Mouse (Mus musculus) activated CD4-positive, CD25-positive, alpha-beta regulatory T cell, adult 4 months (primary cell): ENCODE results near the gene Agpat1. TPM values are rescaled to one million over a fixed set of nuclear protein-coding genes. Genes with fewer than 3 reads are reported as not detected.
A peak's percentile ranks its signal among the peaks of the same experiment; 100 is the strongest.

Experiments used
- ATAC-seq: one replicate; pipeline ENCODE4 v1.8.0; 2017
- polyA plus RNA-seq, 2 experiments: library from polyadenylated mRNA; unstranded; fragments of 100-300 nt; shearing (Covaris generic); gene quantifications; one replicate each; pipeline ENCODE4 v1.2.1; 2017

Gene Agpat1
- polyA plus RNA-seq, 2 experiments from 2014 or later: 16.9 to 18.4 TPM

DNA sequence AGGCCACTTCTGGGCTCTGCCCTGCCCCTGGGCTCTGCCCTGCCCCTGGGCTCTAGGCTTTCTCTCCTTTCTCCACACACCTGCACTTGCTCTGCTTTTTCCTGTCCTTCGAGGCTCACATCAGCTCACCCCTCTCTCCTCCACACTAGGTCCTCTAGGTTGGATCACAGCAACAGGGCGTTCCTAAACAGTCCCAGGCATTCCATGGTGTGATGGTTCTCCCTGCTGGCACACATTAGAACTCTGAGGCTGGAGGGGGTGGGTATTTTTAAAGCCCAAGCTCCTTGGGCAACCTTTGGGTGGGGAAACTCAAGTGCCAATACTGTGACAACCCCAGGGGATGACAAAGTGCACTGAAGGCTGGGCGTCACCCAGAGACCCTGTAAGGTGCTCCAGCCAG is 33.4 kb downstream of the Agpat1 start:
- ATAC-seq: no peak

DNA sequence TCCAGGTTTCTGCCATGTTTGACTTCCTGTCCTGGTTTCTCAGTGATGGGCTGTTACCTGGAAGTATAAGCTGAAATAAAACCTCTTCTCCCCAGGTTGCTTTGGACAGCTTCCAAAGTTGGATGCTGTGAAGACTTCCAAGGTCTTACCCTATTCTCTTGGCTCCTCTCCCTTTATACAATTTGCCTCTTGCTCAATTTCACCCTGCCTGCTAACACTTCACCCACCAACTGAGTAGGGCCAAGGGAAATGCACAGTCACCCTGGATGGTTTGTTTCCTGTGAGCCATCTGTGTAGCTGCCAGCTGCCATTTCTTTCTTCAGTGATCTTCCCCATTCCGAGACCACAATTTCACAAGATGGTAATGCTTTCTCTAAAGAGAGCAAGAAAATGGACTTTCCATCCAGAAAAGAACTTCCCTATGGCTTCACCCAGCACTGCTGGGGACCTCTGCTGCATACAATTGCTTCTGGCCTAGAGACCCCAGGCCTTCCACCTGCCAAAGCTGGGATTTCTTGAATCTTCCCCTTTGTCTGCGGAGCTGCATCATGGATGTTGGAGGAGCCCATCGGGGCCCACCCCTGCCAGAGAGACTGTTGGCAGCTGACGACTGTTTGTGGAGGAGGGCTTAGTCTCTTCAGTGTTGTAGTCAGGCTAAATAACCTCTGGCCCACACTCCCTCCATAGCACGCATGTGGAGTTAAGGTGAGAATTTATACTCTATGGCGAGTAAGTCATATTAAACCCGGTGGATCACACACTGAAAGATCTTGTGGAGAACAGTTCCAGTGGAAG is 35.6 kb downstream of the Agpat1 start:
- ATAC-seq: no peak

DNA sequence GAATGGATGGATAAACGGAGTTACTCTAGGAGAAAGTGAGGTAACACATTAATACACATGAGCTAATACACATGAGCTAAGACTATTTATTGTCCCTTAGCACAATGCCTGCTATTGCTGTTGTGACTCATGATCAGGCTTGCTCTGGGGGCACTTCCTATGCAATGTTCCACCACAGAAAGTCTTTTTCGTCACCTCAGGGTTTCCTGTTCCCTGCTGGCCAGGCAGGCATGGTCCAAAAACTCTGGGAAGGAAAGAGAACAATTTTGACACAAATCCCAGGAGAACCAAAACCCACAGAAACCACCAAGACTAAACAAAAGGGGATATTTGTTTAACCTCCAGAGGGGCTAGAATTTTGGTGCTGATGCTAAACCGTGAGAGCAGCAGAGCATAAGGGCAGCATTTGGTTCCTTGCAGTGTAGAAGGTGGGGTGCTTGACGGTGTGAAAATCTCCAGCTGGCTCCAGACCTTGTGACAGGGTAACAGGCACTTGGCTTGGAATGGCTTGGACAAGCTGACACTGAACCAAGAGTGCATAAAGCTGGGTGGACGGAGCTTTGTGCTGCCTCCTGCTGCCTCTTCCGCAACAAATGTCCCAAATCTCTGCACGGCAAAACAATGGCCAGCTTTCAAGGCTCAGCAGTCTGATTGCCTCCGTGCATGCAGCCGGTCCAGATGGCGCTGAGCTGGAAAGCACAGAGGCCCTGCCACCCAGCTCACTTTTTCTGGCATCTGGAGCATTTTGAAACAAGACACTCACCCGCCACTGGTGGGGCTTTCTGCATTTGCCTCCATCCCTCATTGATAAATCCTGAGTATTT is 36.9 kb downstream of the Agpat1 start:
- ATAC-seq: no peak

DNA sequence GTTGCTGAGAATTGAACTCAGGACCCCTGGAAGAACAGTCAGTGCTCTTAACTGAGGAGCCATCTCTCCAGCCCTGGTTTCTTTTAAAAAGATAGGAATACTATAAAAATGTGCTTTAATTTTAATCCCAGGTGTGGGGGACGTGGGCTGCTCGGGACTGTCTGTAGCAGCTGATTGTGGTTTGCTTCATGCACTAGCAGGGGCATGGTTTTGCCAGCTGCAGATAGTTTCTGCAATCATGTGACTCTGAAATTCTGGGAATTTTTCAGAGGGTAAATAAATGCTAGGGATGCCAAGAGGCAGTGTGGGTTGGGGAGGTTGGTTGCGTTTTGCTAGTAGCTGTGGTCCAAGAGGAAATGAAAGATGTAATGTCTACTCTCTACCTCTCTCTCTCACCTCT is 37.9 kb downstream of the Agpat1 start:
- no peak for ATAC-seq

DNA sequence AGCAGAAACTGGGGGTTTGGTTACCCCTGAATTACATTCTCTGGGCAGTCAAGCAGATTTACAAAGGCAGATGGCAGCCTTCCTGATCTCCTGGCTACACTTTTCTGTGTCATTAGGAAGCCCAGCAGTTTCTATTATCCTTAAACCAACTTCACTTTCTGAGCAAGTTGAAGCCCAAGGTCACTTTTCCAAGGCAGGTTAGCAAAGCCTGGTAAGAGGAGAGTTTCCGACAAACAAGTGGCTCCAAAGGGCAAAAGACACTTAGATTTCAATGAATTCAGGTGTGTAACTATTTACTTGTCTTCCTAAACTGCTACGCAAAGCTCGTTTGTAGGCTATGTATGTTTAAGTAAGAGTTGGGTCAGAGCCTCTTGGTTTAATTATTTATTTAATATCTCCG is 39.3 kb downstream of the Agpat1 start:
- no peak for ATAC-seq

DNA sequence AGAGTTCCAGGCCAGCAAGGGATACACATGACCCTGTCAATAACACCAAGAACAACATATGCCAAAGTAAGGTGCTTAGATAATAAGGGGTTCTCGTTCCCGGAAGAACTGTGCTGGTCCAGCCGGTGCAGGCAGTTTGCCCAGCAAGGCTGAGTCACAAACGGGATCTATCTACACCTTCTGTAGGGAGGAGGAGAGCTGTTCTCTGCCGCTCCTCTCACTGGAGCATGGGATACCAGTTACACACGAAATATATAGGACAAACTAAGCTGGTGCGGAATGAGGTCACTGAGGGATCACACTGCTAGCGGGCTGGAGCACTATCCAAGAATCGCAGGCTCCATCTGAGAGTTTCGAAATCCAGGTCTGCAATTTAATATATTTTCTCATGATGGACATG is 39.9 kb downstream of the Agpat1 start:
- ATAC-seq: no peak

DNA sequence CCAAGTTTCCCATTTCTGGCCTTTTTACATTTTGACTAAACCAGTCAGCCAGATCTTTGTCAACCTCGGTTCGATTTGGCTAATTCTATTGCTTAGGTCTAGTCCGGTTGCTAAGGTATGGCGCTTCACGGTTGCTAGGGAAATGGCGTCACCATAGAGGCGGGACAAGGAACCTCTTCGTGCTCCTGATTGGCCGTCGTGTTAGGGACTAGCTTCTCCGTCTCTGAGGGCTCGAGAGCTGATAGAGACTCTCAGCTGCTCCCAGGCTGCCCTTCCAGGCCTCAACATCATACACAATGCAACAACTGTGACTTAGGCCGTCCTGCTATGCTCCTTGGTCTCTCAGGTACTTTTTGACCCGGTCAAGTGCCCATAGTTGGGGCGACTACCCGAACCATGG is 40.5 kb downstream of the Agpat1 start, which contains the start of gene Fkbpl:
Gene Fkbpl (plus strand): TSS at position 157 of the 400 bp plus-strand sequence.
- ATAC-seq: peak; percentile 73

DNA sequence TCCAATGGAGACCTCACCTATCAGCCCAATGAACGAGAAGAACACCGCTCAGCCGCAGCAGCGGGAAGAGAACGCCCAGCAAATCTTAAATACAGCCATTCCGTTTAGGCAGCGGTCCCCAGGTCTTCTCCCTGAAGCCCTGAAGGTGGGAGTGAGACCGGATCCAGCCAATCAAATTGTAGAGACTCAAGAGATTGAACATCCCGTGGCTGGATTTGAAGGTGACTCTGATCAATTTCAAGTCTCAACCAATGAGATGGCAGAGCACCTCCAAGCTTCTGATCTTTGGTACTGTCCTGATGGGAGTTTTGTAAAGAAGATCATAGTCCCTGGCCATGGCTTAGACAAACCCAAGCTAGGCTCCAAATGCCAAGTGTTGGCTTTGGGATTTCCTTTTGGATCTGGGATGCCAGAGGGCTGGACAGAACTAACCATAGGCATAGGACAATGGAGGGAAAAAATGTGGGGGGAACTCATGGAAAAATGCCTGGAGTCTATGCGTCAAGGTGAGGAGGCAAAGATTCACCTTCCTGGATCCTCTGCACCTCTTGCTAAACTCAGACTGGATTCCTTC is 41.3 kb downstream of the Agpat1 start:
- ATAC-seq: no peak

DNA sequence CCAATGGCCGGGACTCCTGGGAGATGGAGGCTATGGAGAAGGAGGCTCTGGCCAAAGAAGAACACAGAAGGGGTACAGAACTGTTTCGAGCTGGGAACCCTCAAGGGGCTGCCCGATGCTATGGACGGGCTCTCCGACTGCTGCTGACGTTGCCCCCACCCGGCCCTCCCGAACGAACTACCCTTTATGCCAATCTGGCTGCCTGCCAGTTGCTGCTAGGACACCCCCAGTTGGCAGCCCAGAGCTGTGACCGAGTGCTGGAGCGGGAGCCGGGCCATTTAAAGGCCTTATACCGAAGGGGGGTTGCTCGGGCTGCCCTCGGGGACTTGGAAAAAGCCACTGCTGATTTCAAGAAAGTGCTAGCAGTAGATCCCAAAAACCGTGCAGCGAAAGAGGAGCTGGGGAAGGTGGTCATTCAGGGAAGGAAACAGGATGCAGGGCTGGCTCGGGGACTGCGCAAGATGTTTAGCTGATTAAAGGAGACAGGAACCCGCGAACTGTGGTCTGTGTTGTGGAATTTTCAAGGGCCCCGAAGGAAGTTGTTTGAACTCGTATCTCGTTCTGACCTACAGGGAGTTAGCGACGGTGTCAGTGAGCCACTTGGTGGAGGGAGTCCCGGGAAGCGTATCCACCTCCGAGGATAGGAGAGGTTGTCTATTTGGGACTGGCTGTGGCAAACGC is 41.9 kb downstream of the Agpat1 start:
- no peak for ATAC-seq

DNA sequence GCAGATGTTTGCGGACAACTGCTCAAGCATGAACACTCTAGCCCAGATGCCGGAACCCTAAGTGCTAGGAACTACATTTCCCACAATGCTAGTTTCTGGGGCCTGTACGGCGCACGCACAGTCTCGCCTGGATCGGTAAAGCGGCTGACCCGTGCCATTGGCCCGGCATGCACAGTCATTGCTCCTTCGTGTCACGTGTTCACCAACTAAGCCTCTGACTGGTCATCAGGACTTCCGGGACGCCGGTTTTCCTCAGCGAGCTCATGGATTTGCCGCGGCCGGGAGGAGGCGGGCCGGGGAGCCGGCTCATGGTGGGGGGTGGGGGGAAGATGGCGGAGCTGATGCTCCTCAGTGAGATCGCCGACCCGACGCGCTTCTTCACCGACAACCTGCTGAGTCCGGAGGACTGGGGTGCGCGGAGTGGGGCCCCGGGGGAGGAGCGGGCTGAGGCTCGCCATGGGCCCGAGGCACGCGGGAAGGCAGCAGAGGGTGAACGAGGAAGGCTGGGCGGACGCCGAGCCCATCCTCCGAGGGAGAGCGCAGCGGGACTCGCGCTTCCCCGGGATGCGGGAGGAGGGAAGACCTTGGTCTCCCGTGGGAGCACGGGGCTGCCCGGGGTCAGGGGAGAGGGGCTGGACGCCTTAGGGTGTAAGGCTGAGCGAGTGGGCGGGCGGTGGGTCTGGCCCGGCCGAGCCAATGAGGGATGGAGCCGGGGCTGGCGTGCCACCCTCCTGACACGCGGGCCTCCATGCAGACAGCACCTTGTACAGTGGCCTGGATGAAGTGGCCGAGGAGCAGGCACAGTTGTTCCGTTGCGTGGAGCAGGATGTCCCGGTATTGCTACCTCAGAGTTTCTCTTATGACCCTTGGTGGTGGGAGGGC is 43.1 kb downstream of the Agpat1 start, which contains the start of gene Atf6b:
Gene Atf6b (plus strand): TSS at position 241 of the 882 bp plus-strand sequence.
- peak; percentile 98 for ATAC-seq

DNA sequence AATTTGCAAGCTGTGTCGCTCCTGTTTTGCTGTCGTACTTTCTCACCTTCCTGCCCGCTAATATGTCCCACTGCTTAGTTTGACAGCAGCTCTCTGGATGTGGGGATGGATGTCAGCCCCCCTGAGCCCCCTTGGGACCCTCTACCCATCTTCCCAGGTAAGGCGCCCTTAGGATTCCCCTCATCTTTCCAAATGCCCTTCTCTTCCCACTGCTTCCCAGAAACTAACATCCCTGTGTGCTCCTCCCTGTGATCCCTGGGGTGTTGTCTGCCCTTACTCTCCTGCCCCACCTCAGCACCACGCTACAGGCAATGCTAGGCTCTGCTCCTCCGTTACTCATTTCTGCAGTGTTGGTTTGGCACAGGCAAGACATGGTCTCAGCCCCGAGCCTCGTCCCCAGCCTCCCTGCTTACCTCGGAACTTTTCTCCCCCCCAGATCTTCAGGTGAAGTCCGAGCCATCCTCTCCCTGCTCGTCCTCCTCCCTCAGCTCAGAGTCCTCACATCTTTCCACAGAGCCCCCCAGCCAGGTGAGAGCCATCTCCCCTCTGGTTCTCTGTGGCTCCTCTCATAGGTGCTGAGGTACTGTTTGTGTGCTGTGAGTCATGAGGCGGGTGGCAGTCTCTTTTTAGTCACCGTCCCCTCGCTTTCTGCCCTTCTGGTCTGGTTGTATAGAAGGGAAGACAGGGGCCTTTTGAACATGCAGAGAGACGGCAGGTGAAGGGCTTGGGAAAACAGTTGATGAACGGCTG is 44.3 kb downstream of the Agpat1 start:
- no peak for ATAC-seq

DNA sequence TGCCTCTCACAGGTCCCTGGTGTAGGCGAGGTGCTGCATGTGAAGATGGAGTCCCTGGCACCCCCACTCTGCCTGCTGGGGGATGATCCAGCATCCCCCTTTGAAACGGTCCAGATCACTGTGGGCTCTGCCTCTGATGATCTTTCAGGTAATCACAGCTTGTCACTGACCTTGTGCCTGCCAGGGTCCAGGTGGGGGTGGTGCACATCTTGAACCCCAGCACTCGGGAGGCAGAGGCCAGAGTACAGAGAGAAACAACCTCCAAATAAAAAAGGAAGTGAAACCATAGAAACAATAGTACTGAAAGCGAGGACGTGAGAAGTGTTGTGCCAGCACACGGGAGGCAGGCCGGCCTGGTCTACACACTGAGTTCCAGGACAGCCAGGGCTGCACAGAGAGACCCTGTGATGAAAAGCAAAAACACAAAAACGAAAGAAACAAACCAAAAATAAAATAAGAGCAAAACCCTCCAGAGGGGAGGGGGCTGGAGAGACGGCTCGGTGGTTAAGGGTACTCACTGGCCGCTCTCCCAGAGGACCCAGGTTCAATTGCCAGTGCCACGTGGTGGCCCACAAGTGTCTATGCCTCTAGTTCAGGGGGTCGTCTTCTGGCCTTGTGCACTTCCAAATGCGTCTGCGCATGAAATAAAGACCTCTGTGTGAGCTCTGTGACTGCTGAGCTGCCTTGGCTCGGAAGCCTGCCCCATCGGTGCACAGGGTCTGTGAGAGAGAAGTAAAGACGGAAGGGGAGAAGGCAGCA is 45.2 kb downstream of the Agpat1 start:
- ATAC-seq: no peak

DNA sequence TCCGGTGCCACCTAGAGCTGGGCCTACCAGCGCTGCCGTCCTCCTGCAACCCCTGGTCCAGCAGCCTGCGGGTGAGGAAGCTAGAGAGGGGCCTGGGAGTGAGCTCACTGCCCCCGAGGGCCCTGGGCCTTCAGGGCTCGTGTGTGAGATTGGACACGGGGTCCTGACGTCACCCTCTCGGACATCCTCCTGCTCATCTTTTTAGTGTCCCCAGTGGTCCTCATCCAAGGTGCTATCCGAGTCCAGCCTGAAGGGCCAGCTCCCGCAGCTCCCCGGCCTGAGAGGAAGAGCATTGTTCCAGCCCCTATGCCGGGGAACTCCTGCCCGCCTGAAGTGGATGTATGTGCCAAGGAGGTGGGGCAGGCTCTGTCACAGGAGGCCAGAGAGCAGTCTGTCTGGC is 46.7 kb downstream of the Agpat1 start:
- no peak for ATAC-seq

DNA sequence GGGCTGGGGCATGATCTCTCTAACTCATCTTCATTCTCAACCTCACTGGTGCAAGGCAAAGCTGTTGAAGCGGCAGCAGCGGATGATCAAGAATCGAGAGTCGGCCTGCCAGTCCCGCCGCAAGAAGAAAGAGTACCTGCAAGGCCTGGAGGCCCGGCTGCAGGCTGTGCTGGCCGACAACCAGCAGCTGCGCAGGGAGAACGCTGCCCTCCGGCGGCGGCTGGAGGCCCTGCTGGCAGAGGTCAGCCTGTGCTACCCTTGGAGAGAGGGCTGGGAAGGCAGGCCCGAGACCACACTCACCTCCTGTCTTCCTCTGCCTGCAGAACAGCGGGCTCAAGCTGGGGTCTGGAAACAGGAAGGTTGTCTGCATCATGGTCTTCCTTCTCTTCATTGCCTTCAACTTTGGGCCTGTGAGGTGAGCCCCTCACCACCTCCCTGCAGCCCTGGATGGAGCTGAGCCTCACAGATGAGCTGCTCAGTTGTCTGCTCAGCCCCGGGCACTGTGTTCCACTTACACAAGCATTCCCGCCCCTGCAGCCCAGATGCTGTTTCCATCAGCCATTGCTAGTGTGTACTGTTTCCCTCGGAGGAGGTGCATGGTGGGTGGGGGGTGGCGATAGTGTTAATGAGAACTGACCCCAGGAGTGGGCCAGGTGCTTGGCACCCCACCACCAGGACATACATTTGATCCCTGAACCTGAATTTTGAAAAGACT is 47.6 kb downstream of the Agpat1 start:
- no peak for ATAC-seq

DNA sequence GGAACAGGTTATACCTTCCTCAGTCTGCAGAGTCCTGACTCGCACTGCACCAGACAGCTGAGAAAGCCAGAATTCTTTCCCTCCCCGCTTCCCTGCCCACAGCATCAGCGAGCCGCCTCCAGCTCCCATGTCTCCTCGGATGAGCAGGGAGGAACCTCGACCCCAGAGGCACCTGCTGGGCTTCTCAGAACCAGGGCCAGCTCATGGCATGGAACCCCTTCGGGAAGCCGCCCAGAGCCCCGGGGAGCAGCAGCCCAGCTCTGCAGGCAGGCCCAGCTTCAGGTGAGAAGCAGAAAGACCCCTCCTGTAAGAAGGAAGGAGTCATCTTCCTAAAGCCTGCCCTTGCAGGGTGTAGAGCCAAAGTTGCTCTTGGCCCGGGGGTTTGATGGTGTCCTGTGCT is 48.5 kb downstream of the Agpat1 start:
- no peak for ATAC-seq

DNA sequence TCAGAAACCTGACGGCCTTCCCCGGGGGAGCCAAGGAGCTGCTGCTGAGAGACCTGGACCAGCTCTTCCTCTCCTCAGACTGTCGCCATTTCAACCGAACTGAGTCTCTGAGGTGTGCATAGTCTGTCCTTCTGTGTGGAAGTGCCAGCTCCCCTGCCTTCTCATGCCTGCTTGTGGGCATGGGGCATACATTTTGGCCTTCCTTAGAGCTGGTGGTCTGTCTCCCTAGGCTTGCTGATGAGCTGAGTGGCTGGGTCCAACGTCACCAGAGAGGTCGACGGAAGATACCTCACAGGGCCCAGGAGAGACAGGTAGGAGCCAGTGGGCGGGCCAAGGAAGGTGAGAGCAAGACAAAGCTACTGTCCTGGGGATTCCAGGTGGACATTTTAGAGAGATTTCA is 48.9 kb downstream of the Agpat1 start:
- ATAC-seq: no peak

DNA sequence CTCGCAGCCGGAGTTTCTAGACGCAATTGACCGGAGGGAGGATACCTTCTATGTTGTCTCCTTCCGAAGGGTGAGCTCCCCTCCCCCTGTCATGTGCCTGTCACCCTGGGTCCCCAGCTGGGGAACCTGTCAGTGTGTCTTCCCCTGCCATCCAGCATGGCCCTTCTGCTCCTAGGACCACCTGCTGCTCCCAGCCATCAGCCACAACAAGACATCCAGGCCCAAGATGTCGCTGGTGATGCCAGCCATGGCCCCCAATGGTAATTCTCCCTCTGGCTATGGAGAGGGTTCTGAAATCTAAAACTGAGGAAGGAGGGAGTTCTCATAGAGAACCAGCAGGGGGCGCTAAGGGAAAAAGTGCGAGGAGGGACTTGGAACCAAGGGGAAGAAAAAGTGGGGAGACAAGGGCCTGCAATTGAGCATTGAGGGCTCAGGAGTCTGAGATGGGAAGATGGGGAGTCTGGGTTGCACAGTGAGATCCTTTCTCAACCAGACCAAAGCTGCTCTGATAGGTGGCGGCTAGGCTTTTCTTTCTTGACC is 49.8 kb downstream of the Agpat1 start:
- no peak for ATAC-seq

DNA sequence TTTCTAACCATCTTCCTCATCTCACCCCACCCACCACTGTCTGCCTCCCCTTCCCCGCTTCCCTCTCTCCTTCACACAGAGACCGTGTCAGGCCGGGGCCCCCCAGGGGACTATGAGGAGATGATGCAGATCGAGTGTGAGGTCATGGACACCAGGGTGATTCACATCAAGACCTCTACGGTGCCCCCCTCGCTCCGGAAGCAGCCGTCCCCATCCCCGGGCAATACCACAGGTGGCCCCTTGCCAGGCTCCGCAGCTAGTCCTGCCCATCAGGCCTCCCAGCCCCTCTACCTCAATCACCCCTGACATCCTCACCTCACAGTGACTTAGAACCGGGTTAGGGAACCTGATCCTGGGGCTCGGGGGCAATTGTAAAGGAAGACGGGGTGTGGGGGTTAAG is 50.3 kb downstream of the Agpat1 start:
- no peak for ATAC-seq

DNA sequence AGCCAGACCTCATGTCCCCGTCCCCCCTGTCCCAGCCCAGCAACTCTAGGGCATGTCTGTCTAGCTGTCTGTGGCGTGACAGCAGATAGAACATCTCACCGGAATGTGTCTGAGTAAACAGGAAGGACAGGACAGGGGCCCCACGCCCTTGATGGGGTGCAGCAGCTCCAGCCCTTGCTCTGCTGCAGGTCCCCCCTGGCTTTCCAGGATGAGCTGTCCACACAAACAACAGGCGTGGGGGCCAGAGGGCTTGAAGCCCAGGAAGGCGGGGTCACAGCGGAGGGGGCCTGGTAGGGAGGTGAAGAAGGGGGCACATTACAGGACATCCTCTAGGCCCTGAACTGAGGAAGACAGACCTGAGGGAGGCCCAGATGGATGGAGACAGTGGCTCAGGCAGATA is 51.1 kb downstream of the Agpat1 start:
- ATAC-seq: no peak
